Mouse (Mus musculus) intestine, embryonic 16.5 days (tissue): ENCODE data around the gene Ugt1a2. TPM values are rescaled to one million over a fixed set of nuclear protein-coding genes. Genes with fewer than 3 reads are reported as not detected.
A peak's percentile ranks its signal among the peaks of the same experiment; 100 is the strongest.

Experiments
- ATAC-seq: fragments of 200-750 bp; cut with Nextera tagmentation; 2 replicates; pipeline ENCODE4 v1.8.0; 2017; ENCODE audit warnings: moderate TSS enrichment, moderate library complexity
- H3K27ac ChIP-seq: fragments of 300-500 bp; sonication (generic); 2 replicates; pipeline ENCODE4 v1.5.1; 2014; ENCODE audit warnings: mild to moderate bottlenecking, low read length
- H3K27me3 ChIP-seq: fragments of 300-500 bp; sonication (generic); replicated peaks from 2 replicates; pipeline ENCODE4 v1.6.1; 2014; ENCODE audit warnings: low read length, control low read depth, mixed read lengths; ENCODE audit not compliant: control insufficient read depth, insufficient read depth
- H3K36me3 ChIP-seq: fragments of 300-500 bp; sonication (generic); 2 replicates; pipeline ENCODE4 v1.6.1; 2014; ENCODE audit warnings: low read length, control low read depth; ENCODE audit not compliant: control insufficient read depth, insufficient read depth
- H3K4me1 ChIP-seq: fragments of 300-500 bp; sonication (generic); 2 replicates; pipeline ENCODE4 v1.6.1; 2014; ENCODE audit warnings: low read length, control low read depth, mixed read lengths; ENCODE audit not compliant: control insufficient read depth, insufficient read depth
- H3K4me2 ChIP-seq: fragments of 300-500 bp; sonication (generic); 2 replicates; pipeline ENCODE4 v1.6.1; 2014; ENCODE audit warnings: low read depth, low read length, control low read depth
- H3K4me3 ChIP-seq: fragments of 300-500 bp; sonication (generic); 2 replicates; pipeline ENCODE4 v1.5.1; 2014; ENCODE audit warnings: mild to moderate bottlenecking, low read length
- H3K9ac ChIP-seq: fragments of 300-500 bp; sonication (generic); 2 replicates; pipeline ENCODE4 v1.6.1; 2014; ENCODE audit warnings: low read depth, low read length
- H3K9me3 ChIP-seq: fragments of 300-500 bp; sonication (generic); 2 replicates; pipeline ENCODE4 v1.6.1; 2016; ENCODE audit warnings: low read length, control low read depth; ENCODE audit not compliant: control insufficient read depth
- WGBS: fragments of 180-500 bp; shearing (Covaris S2); extraction: QIAGEN DNeasy Blood & Tissue Kit; methylation state at CpG from one replicate; pipeline ENCODE4 v1.1.7; 2014; 5-methylcytosine and 5-hydroxymethylcytosine counted together
- polyA plus RNA-seq: library from polyadenylated mRNA; unstranded; fragments of >200 nt; fragmentation: Nextera tagmentation; extraction: Ambion mirVana; gene quantifications from 2 replicates; pipeline ENCODE4 v1.2.1, GENCODE M21; 2015

Ugt1a2 gene
- polyA plus RNA-seq, 1 experiment from 2014 or later: not detected

DNA sequence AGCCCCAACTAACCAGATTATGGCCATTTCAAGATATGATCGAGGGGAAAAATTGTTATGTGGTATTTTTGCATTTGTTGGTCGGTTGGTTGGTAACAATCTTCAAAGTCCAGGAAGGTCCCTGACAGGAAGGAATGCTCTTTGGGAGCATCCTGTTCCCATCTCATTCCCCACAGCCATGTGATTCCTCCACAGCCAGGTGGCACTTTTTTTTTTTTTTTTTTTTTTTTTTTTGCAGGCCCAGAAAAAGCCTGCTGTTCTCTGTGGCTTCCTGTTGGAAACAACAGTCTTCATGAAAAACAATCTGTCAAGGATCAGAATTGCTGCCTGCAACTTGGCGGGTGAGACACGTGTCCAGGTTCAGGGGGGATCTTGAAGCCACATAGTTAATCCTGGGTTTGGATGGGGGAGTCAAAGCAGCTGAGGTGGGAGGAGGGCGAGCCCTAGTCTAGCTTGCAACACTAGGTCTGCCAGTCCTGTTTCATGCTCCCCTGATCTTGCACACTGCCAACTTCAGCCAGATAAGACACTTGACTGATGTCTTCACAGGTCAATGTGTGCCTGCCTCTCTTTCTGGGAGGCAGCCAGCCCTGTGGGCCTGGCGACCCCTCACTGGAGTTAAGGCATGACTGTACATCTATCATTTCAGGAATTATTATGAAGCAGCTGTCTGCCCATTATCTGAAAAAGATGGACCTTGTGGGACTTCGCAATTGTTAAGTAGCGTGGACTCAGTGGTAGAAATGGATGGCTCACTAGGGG, 58.7 kb downstream of the Ugt1a2 start:
- no peaks in the 10 kb centered on the region for H3K27me3 ChIP-seq
- peaks cover 10% of the 10 kb centered on the region; the same call in 1 of the 2 replicates for H3K9me3 ChIP-seq
- 72% methylated on average over 8 of the region's 8 CpGs for WGBS
- peaks cover 34% of the 10 kb centered on the region for H3K36me3 ChIP-seq
- H3K9ac ChIP-seq: no peak overlapping the region
- 0 out of 2 replicates have a peak, but pooled peaks cover 10% of the 10 kb centered on the region for H3K4me1 ChIP-seq
- ATAC-seq: 0 out of 2 replicates have a peak, but pooled peaks have one; percentile 1
- no peak overlapping the region for H3K27ac ChIP-seq
- no peak overlapping the region for H3K4me2 ChIP-seq
- H3K4me3 ChIP-seq: no peak overlapping the region

DNA sequence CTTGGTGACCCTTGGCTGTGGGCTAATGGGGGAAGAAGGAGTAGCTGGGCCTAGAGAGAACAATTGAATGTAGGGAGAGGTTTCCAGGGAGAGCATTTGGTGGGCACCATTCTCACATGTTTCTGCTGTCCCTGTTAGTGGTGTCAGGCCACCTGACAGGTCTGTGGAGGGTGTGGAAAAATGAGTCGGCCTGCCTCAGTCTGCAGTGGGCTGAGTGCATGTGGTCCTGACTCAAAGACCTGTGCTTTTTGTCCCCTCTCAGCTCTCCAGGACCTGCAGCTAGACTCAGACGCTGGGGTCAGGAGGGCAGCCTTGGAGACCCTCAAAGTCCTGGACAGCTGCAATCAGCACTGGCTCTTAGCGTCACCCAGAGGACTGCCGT, 59.2 kb downstream of the Ugt1a2 start:
- Histone ChIP-seq H3K4me3 (no peak overlapping the region), H3K27ac (no peak overlapping the region), H3K4me2 (no peak overlapping the region), H3K36me3 (peaks cover 39% of the 10 kb centered on the region), H3K4me1 (0 out of 2 replicates have a peak, but pooled peaks cover 10% of the 10 kb centered on the region), H3K9ac (no peak overlapping the region), H3K27me3 (no peaks in the 10 kb centered on the region), H3K9me3 (peaks cover 10% of the 10 kb centered on the region; the same call in 1 of the 2 replicates)
- WGBS: 77% methylated on average over 4 of the region's 4 CpGs
- peak; percentile 11 for ATAC-seq

DNA sequence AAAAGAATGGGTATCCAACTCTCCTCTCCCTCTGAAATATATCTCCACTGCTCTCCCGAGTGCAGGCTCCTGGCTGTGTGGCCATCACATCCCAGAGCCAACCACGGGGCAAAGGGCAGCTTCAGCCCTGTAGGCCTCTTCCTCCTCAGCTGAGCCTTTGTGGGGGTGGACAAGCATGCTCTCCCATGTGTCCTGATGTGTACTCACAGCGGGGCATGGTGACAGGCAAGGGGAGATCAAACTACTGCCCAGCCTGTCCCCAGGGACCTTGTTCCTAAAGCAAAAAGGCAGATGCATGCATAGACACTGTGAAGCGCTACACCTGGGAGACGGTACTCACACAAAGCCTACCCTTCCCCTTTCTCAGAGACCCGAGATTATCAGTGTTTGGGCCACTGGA, 59.7 kb downstream of the Ugt1a2 start:
- H3K36me3 ChIP-seq: peaks cover 44% of the 10 kb centered on the region

DNA sequence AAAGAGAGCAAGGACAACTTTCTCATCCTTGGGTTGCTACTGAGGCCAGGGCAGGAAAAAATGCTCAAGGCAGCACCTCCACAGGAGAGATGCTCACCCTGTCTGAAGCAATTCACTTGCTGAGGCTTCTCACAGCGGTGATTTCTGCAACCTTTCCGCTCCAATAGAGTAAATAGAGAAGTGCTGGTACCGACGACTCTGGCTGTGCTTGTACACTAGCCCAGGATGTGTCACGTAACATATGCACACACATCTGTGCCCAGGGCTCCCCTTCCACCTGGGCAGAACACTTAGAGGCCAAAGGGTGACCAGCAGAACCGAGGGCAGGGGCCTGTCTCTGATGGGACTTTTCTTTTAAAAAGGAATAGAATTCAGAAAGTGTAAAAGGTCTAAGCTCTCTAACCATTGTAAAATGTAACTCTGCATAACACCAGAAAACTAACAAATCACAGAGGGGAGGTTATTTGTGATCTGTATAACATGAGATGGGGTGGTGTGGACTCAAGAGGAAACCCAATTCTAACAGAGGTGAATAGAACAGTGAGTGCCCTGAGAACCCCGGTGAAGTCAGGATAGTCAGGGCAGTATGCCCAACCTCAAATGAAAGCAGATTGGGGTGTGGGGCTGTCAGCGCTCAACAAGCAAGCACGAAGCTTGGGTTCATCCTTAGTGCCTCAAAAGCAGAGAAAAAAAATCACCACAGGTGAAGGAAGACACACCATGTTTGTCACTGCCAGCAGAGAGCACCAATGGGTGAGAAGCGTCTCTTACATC, 60.4 kb downstream of the Ugt1a2 start:
- 83% methylated on average over 10 of the region's 10 CpGs for WGBS
- peak; percentile 1; the same call in 1 of the 2 replicates for ATAC-seq
- H3K27ac ChIP-seq: no peak overlapping the region
- H3K36me3 ChIP-seq: peaks cover 51% of the 10 kb centered on the region
- H3K4me2 ChIP-seq: no peak overlapping the region
- peaks cover 6% of the 10 kb centered on the region; the same call in 1 of the 2 replicates for H3K9me3 ChIP-seq
- H3K4me3 ChIP-seq: no peak overlapping the region
- H3K4me1 ChIP-seq: 0 out of 2 replicates have a peak, but pooled peaks cover 10% of the 10 kb centered on the region
- H3K9ac ChIP-seq: no peak overlapping the region
- H3K27me3 ChIP-seq: no peaks in the 10 kb centered on the region

More for the DNA sequence above, 59.7 kb downstream of the Ugt1a2 start:
- no peak overlapping the region for H3K4me2 ChIP-seq
- 0 out of 2 replicates have a peak, but pooled peaks cover 10% of the 10 kb centered on the region for H3K4me1 ChIP-seq
- H3K9ac ChIP-seq: no peak overlapping the region
- H3K4me3 ChIP-seq: no peak overlapping the region
- H3K27me3 ChIP-seq: no peaks in the 10 kb centered on the region
- no peak overlapping the region for H3K27ac ChIP-seq
- peak; percentile 66 for ATAC-seq
- 76% methylated on average over 6 of the region's 6 CpGs for WGBS
- peaks cover 10% of the 10 kb centered on the region; the same call in 1 of the 2 replicates for H3K9me3 ChIP-seq

DNA sequence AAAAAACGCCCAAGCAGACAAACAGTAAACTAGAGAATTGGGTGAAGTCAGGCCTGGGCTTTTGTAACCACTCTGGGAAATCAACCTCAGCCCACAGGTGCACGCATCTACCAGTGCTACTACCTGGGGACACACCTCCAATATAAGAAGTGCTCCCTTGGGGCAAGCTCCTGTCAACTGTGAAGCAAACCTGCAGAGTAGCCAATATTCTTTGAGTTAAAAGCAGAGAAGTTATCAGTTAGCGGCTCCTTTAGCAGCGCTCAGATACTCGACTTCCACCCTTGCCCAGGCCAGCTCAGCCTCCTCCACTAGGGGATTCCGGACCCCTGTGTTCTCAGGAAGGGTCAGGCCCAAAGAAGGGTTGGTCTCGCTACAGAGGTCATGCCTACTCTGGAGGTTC, 61.3 kb downstream of the Ugt1a2 start:
- Histone ChIP-seq H3K4me2 (no peak overlapping the region), H3K9ac (no peak overlapping the region), H3K9me3 (no peaks in the 10 kb centered on the region), H3K27ac (no peak overlapping the region), H3K27me3 (no peaks in the 10 kb centered on the region), H3K4me1 (0 out of 2 replicates have a peak, but pooled peaks cover 10% of the 10 kb centered on the region), H3K36me3 (peaks cover 60% of the 10 kb centered on the region), H3K4me3 (no peak overlapping the region)
- ATAC-seq: peak; percentile 8; the same call in 1 of the 2 replicates
- 85% methylated on average over 7 of the region's 7 CpGs for WGBS

GRCm38 (mm10) chr1:88262255-88262654, 61.9 kb downstream of the Ugt1a2 start:
- no peak overlapping the region for H3K4me3 ChIP-seq
- H3K27ac ChIP-seq: no peak overlapping the region
- H3K4me2 ChIP-seq: no peak overlapping the region
- H3K9ac ChIP-seq: no peak overlapping the region
- ATAC-seq: peak; percentile 9; the same call in 1 of the 2 replicates
- no peaks in the 10 kb centered on the region for H3K9me3 ChIP-seq
- peaks cover 66% of the 10 kb centered on the region for H3K36me3 ChIP-seq
- WGBS: 75% methylated on average over 4 of the region's 4 CpGs
- H3K27me3 ChIP-seq: no peaks in the 10 kb centered on the region
- 0 out of 2 replicates have a peak, but pooled peaks cover 10% of the 10 kb centered on the region for H3K4me1 ChIP-seq

DNA sequence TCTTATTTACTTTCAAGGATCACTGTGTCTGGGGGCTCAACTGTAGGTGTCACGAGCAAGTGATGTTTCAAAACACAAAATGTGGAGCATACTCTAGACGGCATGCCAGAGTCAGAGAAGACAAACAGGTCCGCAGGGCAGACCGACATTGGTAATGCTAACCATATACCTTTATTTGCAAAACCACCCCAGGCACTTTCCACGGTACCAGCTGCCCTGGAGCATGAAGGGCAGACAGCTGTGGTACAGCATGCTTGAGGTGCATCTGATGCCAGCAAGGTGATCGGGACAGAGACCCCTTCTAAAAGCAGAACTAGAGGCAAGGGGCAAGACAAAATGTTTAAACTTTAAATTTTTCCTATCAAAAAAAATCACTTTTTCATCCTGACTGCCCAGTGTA, 62.6 kb downstream of the Ugt1a2 start:
- Histone ChIP-seq H3K4me3 (no peak overlapping the region), H3K9me3 (no peaks in the 10 kb centered on the region), H3K27ac (no peak overlapping the region), H3K27me3 (no peaks in the 10 kb centered on the region), H3K4me2 (no peak overlapping the region), H3K36me3 (peaks cover 73% of the 10 kb centered on the region), H3K4me1 (0 out of 2 replicates have a peak, but pooled peaks cover 10% of the 10 kb centered on the region), H3K9ac (no peak overlapping the region)
- no peak for ATAC-seq
- 76% methylated on average over 6 of the region's 6 CpGs for WGBS

GRCm38 (mm10) chr1:88263778-88264177, 63.4 kb downstream of the Ugt1a2 start:
- Histone ChIP-seq H3K9ac (no peak overlapping the region), H3K4me1 (0 out of 2 replicates have a peak, but pooled peaks cover 10% of the 10 kb centered on the region), H3K9me3 (no peaks in the 10 kb centered on the region), H3K36me3 (peaks cover 81% of the 10 kb centered on the region), H3K4me2 (no peak overlapping the region), H3K27ac (no peak overlapping the region), H3K27me3 (no peaks in the 10 kb centered on the region), H3K4me3 (no peak overlapping the region)
- WGBS: 91% methylated on average over 5 of the region's 5 CpGs
- no peak for ATAC-seq

GRCm38 (mm10) chr1:88264237-88264868, 64.0 kb downstream of the Ugt1a2 start:
- no peak overlapping the region for H3K4me3 ChIP-seq
- 0 out of 2 replicates have a peak, but pooled peaks cover 10% of the 10 kb centered on the region for H3K4me1 ChIP-seq
- 88% methylated on average over 7 of the region's 7 CpGs for WGBS
- H3K9me3 ChIP-seq: no peaks in the 10 kb centered on the region
- no peak for ATAC-seq
- H3K27me3 ChIP-seq: no peaks in the 10 kb centered on the region
- H3K27ac ChIP-seq: no peak overlapping the region
- peaks cover 86% of the 10 kb centered on the region for H3K36me3 ChIP-seq
- no peak overlapping the region for H3K9ac ChIP-seq
- H3K4me2 ChIP-seq: no peak overlapping the region
